Mouse (Mus musculus) olfactory bulb, adult 2 months (tissue): ENCODE data around the gene Tinagl1. TPM values are rescaled to one million over a fixed set of nuclear protein-coding genes. Genes with fewer than 3 reads are reported as not detected.

ENCODE experiments used
- H3K27ac ChIP-seq: fragments of 200-500 bp; 2 replicates; pipeline ENCODE4 v1.5.1; 2012; ENCODE audit warnings: low read depth, low read length; ENCODE audit not compliant: insufficient read depth
- H3K4me1 ChIP-seq: fragments of 200-500 bp; 2 replicates; pipeline ENCODE4 v1.6.1; 2012; ENCODE audit warnings: low read length; ENCODE audit not compliant: control insufficient read depth, insufficient read depth
- H3K4me3 ChIP-seq: fragments of 200-500 bp; 2 replicates; pipeline ENCODE4 v1.5.1; 2012; ENCODE audit warnings: mild to moderate bottlenecking, low read depth, low read length, moderate library complexity; ENCODE audit not compliant: insufficient read depth
- CTCF ChIP-seq: fragments of 200-500 bp; IDR thresholded peaks from 2 replicates; pipeline ENCODE4 v1.5.1; 2012; ENCODE audit warnings: low read depth, mild to moderate bottlenecking, low read length, moderate library complexity; ENCODE audit not compliant: insufficient read depth
- POLR2A ChIP-seq: fragments of 200-500 bp; IDR thresholded peaks from 2 replicates; pipeline ENCODE4 v1.6.1; 2012; ENCODE audit warnings: mild to moderate bottlenecking, low read depth, low read length, moderate library complexity; ENCODE audit not compliant: insufficient read depth
- WGBS: fragments of 180-500 bp; shearing (Covaris S2); methylation state at CpG from one replicate; pipeline ENCODE4 v1.1.7; 2018; 5-methylcytosine and 5-hydroxymethylcytosine counted together
- polyA plus RNA-seq: library from polyadenylated mRNA; stranded (reverse); fragments of >200 nt; gene quantifications from 2 replicates; pipeline ENCODE4 v1.2.4, GENCODE M21; 2012; ENCODE audit warnings: low replicate concordance; ENCODE audit not compliant: missing spikeins, insufficient read depth, insufficient read length

The Tinagl1 gene
- polyA plus RNA-seq, 1 experiment: not detected

GRCm38 (mm10) chr4:130173060-130173822 lies 1.7 kb downstream of the Tinagl1 start:
- H3K4me3 ChIP-seq: no peak overlapping the region
- 73% methylated on average over 11 of the region's 11 CpGs for WGBS
- no peak for TF ChIP-seq POLR2A
- no peak for TF ChIP-seq CTCF
- H3K4me1 ChIP-seq: peaks cover 17% of the 10 kb centered on the region
- no peak overlapping the region for H3K27ac ChIP-seq

- WGBS: 80% methylated on average over 11 of the region's 11 CpGs
- no peak overlapping the region for H3K27ac ChIP-seq
Observed at GRCm38 (mm10) chr4:130171951-130172765, 2.8 kb downstream of the Tinagl1 start.

GRCm38 (mm10) chr4:130170362-130170761 lies 4.6 kb downstream of the Tinagl1 start:
- no peak overlapping the region for H3K4me3 ChIP-seq
- 92% methylated on average over 4 of the region's 4 CpGs for WGBS
- H3K27ac ChIP-seq: no peak overlapping the region
- H3K4me1 ChIP-seq: peaks cover 29% of the 10 kb centered on the region
- TF ChIP-seq CTCF (no peak), POLR2A (no peak)

More at GRCm38 (mm10) chr4:130171951-130172765, 2.8 kb downstream of the Tinagl1 start:
- no peak for TF ChIP-seq CTCF
- no peak for TF ChIP-seq POLR2A
- Histone ChIP-seq H3K4me1 (peaks cover 24% of the 10 kb centered on the region), H3K4me3 (no peak overlapping the region)

- WGBS: 91% methylated on average over 16 of the region's 16 CpGs
- Histone ChIP-seq H3K27ac (no peak overlapping the region), H3K4me1 (peaks cover 21% of the 10 kb centered on the region), H3K4me3 (no peak overlapping the region)
- no peak for TF ChIP-seq POLR2A
Observed at GRCm38 (mm10) chr4:130169411-130169971, 5.4 kb downstream of the Tinagl1 start.

- Histone ChIP-seq H3K4me3 (no peak overlapping the region), H3K27ac (no peak overlapping the region), H3K4me1 (peaks cover 20% of the 10 kb centered on the region)
- TF ChIP-seq POLR2A (no peak), CTCF (no peak)
- WGBS: 44% methylated on average over 16 of the region's 16 CpGs
Observed at GRCm38 (mm10) chr4:130168280-130169183, 6.4 kb downstream of the Tinagl1 start.

- H3K4me1 ChIP-seq: peaks cover 25% of the 10 kb centered on the region
- H3K27ac ChIP-seq: no peak overlapping the region
- no peak overlapping the region for H3K4me3 ChIP-seq
- whole genome bisulfite sequencing: 39% methylated on average over 9 of the region's 9 CpGs
- TF ChIP-seq CTCF (no peak), POLR2A (no peak)
Observed at GRCm38 (mm10) chr4:130167814-130168213, 7.1 kb downstream of the Tinagl1 start.

- Histone ChIP-seq H3K4me3 (no peak overlapping the region), H3K27ac (no peak overlapping the region), H3K4me1 (peaks cover 25% of the 10 kb centered on the region)
- 79% methylated on average over 22 of the region's 22 CpGs for WGBS
- TF ChIP-seq CTCF (no peak), POLR2A (no peak)
Observed at GRCm38 (mm10) chr4:130167321-130167720, 7.6 kb downstream of the Tinagl1 start.

GRCm38 (mm10) chr4:130166592-130166991 lies 8.3 kb downstream of the Tinagl1 start:
- no peak for TF ChIP-seq POLR2A
- no peak for TF ChIP-seq CTCF
- no peak overlapping the region for H3K4me3 ChIP-seq
- no peak overlapping the region for H3K27ac ChIP-seq
- peaks cover 25% of the 10 kb centered on the region for H3K4me1 ChIP-seq
- WGBS: 77% methylated on average over 8 of the region's 8 CpGs

- 89% methylated on average over 18 of the region's 18 CpGs for WGBS
- Histone ChIP-seq H3K27ac (no peak overlapping the region), H3K4me1 (peaks cover 25% of the 10 kb centered on the region), H3K4me3 (no peak overlapping the region)
- TF ChIP-seq CTCF (no peak), POLR2A (no peak)
Observed at GRCm38 (mm10) chr4:130166061-130166460, 8.9 kb downstream of the Tinagl1 start.
